Mouse (Mus musculus): ENCODE results near the gene Creld1.
A peak's percentile ranks its signal among the peaks of the same experiment; 100 is the strongest.

- TF ChIP-seq RCOR1 (conservative IDR thresholded peaks at IDR 0.05; ENCODE audit: low read depth, low read length) (no peak), MAFK (IDR thresholded peaks at IDR 0.05; ENCODE audit: insufficient replicate concordance, low read length) (no peak), CTCF (conservative IDR thresholded peaks at IDR 0.05 in 1 of 2, IDR thresholded peaks at IDR 0.05 in 1 of 2; ENCODE audit: low read depth in 2 of 2, low read length in 2 of 2) (no peak), ZKSCAN1 (IDR thresholded peaks at IDR 0.05; ENCODE audit: borderline replicate concordance, low read depth, low read length) (no peak; the same call in 1 of the 2 replicates), POLR2A (IDR thresholded peaks at IDR 0.05; ENCODE audit: low read depth, low read length) (peak; percentile 88), ZNF384 (IDR thresholded peaks at IDR 0.05; ENCODE audit: low read depth, low read length) (peak; percentile 35; the same call in 1 of the 2 replicates), MAX (IDR thresholded peaks at IDR 0.05; ENCODE audit: low read length) (peak; percentile 89), TCF12 (IDR thresholded peaks at IDR 0.05; ENCODE audit: low read depth, low read length) (peak; percentile 87), JUND (conservative IDR thresholded peaks at IDR 0.05; ENCODE audit: low read depth, low read length) (no peak), IRF4 (IDR thresholded peaks at IDR 0.05; ENCODE audit: low read depth, low read length) (peak; percentile 76; the same call in 1 of the 2 replicates), BHLHE40 (IDR thresholded peaks at IDR 0.05; ENCODE audit: low read depth, low read length) (no peak), EP300 (IDR thresholded peaks at IDR 0.05; ENCODE audit: low read length) (no peak), CHD2 (IDR thresholded peaks at IDR 0.05; ENCODE audit: low read length) (no peak), JUN (IDR thresholded peaks at IDR 0.05; ENCODE audit: insufficient read depth, low read depth, low read length) (no peak)
Measured at GRCm38 (mm10) chr6:113530932-113531839, 48.1 kb downstream of the Creld1 start, which contains the start of the genes Emc3 and Fancd2.

Data from CH12.LX (cell line).